Mouse (Mus musculus) kidney, adult 9 months (tissue): ENCODE measurements around the gene Olfr70.

Experiments used
- DNase-seq: peaks from one replicate; pipeline ENCODE4 v3.0.0; 2022

Gene Olfr70

GRCm38 (mm10) chr4:43709869-43710268 lies 9.3 kb upstream of the Olfr70 start, which contains the start of gene Olfr71:
Gene Olfr71, minus strand, starts transcription at chr4:43710255.
- DNase-seq: no peak

- DNase-seq: no peak
Observed at GRCm38 (mm10) chr4:43705991-43706390, 5.4 kb upstream of the Olfr70 start.

- DNase-seq: no peak
Observed at GRCm38 (mm10) chr4:43703851-43704250, 3.2 kb upstream of the Olfr70 start.

GRCm38 (mm10) chr4:43703439-43703838 lies 2.8 kb upstream of the Olfr70 start:
- no peak for DNase-seq

GRCm38 (mm10) chr4:43696561-43696960 lies 4.0 kb downstream of the Olfr70 start:
- DNase-seq: no peak

GRCm38 (mm10) chr4:43695249-43695671 lies 5.3 kb downstream of the Olfr70 start:
- DNase-seq: peak; percentile 66

- no peak for DNase-seq
Observed at GRCm38 (mm10) chr4:43694439-43695248, 6.0 kb downstream of the Olfr70 start.

GRCm38 (mm10) chr4:43693806-43694241 lies 6.8 kb downstream of the Olfr70 start:
- DNase-seq: no peak

- no peak for DNase-seq
Observed at GRCm38 (mm10) chr4:43691026-43691425, 9.6 kb downstream of the Olfr70 start.

- DNase-seq: no peak
Observed at GRCm38 (mm10) chr4:43690021-43690420, 10.6 kb downstream of the Olfr70 start.

GRCm38 (mm10) chr4:43679416-43680043 lies 21.1 kb downstream of the Olfr70 start:
- peak; percentile 44 for DNase-seq

- DNase-seq: no peak
Observed at GRCm38 (mm10) chr4:43678541-43678940, 22.1 kb downstream of the Olfr70 start.

GRCm38 (mm10) chr4:43675608-43676007 lies 25.0 kb downstream of the Olfr70 start:
- no peak for DNase-seq

- DNase-seq: peak; percentile 57
Observed at GRCm38 (mm10) chr4:43674974-43675373, 25.6 kb downstream of the Olfr70 start.

- DNase-seq: no peak
Observed at GRCm38 (mm10) chr4:43673703-43674102, 26.9 kb downstream of the Olfr70 start.

- DNase-seq: peak; percentile 95
Observed at GRCm38 (mm10) chr4:43672070-43672469, 28.5 kb downstream of the Olfr70 start.

- DNase-seq: peak; percentile 65
Observed at GRCm38 (mm10) chr4:43669428-43669794, 31.2 kb downstream of the Olfr70 start.

- peak; percentile 92 for DNase-seq
Observed at GRCm38 (mm10) chr4:43668782-43669427, 31.7 kb downstream of the Olfr70 start, which contains the start of the genes Tmem8b and Fam221b. Gene Tmem8b, plus strand, starts transcription at chr4:43668971. Gene Fam221b, minus strand, starts transcription at chr4:43669145.

- peak; percentile 52 for DNase-seq
Observed at GRCm38 (mm10) chr4:43666412-43666811, 34.2 kb downstream of the Olfr70 start.

- DNase-seq: no peak
Observed at GRCm38 (mm10) chr4:43657146-43657545, 43.5 kb downstream of the Olfr70 start.

GRCm38 (mm10) chr4:43656339-43657109 lies 44.1 kb downstream of the Olfr70 start, which contains the start of gene Hint2:
Gene Hint2, minus strand, starts transcription at chr4:43656466.
- peak; percentile 99 for DNase-seq

- peak; percentile 75 for DNase-seq
Observed at GRCm38 (mm10) chr4:43655656-43656338, 44.8 kb downstream of the Olfr70 start.
